Mouse (Mus musculus) C2C12 (cell line): ENCODE results near the gene Olfr819.
"Not testable (repeated sequence)": the region's sequence is repeated elsewhere in the genome, so short reads cannot be mapped to it uniquely, and the experiment has no call there.

Source experiments
- CTCF ChIP-seq: IDR thresholded peaks from one replicate; pipeline ENCODE4 v1.5.1; 2011; ENCODE audit not compliant: control insufficient read depth, insufficient read depth, insufficient read length
- MYOD1 ChIP-seq: IDR thresholded peaks from one replicate; pipeline ENCODE4 v1.6.1; 2011; ENCODE audit warnings: low read depth; ENCODE audit not compliant: control insufficient read depth, insufficient read length

DNA sequence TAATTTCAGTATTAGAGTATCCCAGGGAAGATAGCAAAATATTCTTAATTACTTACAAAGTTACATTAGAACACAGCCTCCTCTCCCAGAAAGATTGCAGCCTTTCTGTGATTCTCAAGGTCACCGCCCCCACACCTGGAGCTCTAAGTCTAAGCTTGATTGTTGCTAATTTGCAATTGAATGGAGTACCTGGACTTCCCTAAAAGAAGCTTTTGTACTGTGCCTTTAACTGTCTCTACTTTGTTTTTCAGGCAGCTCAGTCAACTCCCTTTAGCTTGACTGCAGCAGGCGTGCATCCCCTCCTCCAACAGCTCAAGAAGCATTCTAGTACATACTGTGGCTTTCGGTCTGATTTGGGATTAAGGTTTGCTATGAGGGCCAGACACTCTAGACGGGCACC, 37.0 kb upstream of the Olfr819 start:
- TF ChIP-seq CTCF, MYOD1: not testable (repeated sequence)
